Mouse (Mus musculus) lung, adult 2 months (tissue): Measurements from ENCODE around the gene Nsd2. TPM values are rescaled to one million over a fixed set of nuclear protein-coding genes. Genes with fewer than 3 reads are reported as not detected.
"Not testable (repeated sequence)": the region's sequence is repeated elsewhere in the genome, so short reads cannot be mapped to it uniquely, and the experiment has no call there.

Experiments
- DNase-seq: peaks from one replicate; pipeline ENCODE4 v3.0.0; 2022
- H3K4me1 ChIP-seq: fragments of 200-500 bp; 2 replicates; pipeline ENCODE4 v1.6.1; 2011; ENCODE audit warnings: low read length; ENCODE audit not compliant: control insufficient read depth, insufficient read depth
- H3K4me3 ChIP-seq: fragments of 200-500 bp; replicated peaks from 2 replicates; pipeline ENCODE3; 2011; ENCODE audit warnings: low read depth, mild to moderate bottlenecking, control low read depth, low read length; ENCODE audit errors: extremely low read depth
- CTCF ChIP-seq: fragments of 200-500 bp; IDR thresholded peaks from 2 replicates; pipeline ENCODE4 v1.5.1; 2011; ENCODE audit warnings: mild to moderate bottlenecking, low read length, control low read depth; ENCODE audit not compliant: insufficient read depth
- POLR2A ChIP-seq: fragments of 200-500 bp; IDR thresholded peaks from 2 replicates; pipeline ENCODE4 v1.6.1; 2011; ENCODE audit warnings: low read depth, mild to moderate bottlenecking, control low read depth, low read length, borderline replicate concordance; ENCODE audit errors: extremely low read depth
- WGBS: fragments of 180-500 bp; shearing (Covaris S2); methylation state at CpG from one replicate; pipeline ENCODE4 v1.1.7; 2018; 5-methylcytosine and 5-hydroxymethylcytosine counted together
- polyA plus RNA-seq: library from polyadenylated mRNA; depleted of rRNA; stranded (reverse); fragments of >200 nt; gene quantifications from 2 replicates; pipeline ENCODE4 v1.2.3, GENCODE M21; 2012; rRNA removed

Nsd2 gene
- polyA plus RNA-seq, 1 experiment = 7.6 TPM

GRCm38 (mm10) chr5:33922566-33922965, 102.0 kb downstream of the Nsd2 start:
- TF ChIP-seq CTCF (no peak), POLR2A (no peak)
- Histone ChIP-seq H3K4me1 (no peaks in the 10 kb centered on the region; the same call in 1 of the 2 replicates), H3K4me3 (no peak overlapping the region)
- no peak for DNase-seq
- 63% methylated on average over 2 of the region's 2 CpGs for WGBS

GRCm38 (mm10) chr5:33926170-33926569, 105.6 kb downstream of the Nsd2 start:
- TF ChIP-seq POLR2A (no peak), CTCF (no peak)

GRCm38 (mm10) chr5:33932413-33932812, 111.9 kb downstream of the Nsd2 start:
- 62% methylated on average over 2 of the region's 2 CpGs for WGBS
- DNase-seq = no peak
- no peak for TF ChIP-seq POLR2A
- Histone ChIP-seq H3K4me3 (no peak overlapping the region), H3K4me1 (peaks cover 5% of the 10 kb centered on the region)

More at GRCm38 (mm10) chr5:33926170-33926569, 105.6 kb downstream of the Nsd2 start:
- no peak for DNase-seq
- Histone ChIP-seq H3K4me3 (no peak overlapping the region), H3K4me1 (no peaks in the 10 kb centered on the region; the same call in 1 of the 2 replicates)

- 91% methylated on average over 2 of the region's 2 CpGs for WGBS
- Histone ChIP-seq H3K4me1 (peaks cover 5% of the 10 kb centered on the region), H3K4me3 (no peak overlapping the region)
- TF ChIP-seq CTCF = no peak
- no peak for TF ChIP-seq POLR2A
- no peak for DNase-seq
Measured at GRCm38 (mm10) chr5:33934081-33934480, 113.6 kb downstream of the Nsd2 start.

- no peak for TF ChIP-seq POLR2A
- no peak for TF ChIP-seq CTCF
- no peak for DNase-seq
- H3K4me3 ChIP-seq = no peak overlapping the region
- H3K4me1 ChIP-seq = peaks cover 5% of the 10 kb centered on the region
- WGBS = 67% methylated on average over 7 of the region's 7 CpGs
Measured at GRCm38 (mm10) chr5:33934877-33935276, 114.4 kb downstream of the Nsd2 start.

GRCm38 (mm10) chr5:33935700-33936111, 115.2 kb downstream of the Nsd2 start:
- H3K4me1 ChIP-seq = peaks cover 5% of the 10 kb centered on the region
- DNase-seq = no peak
- no peak for TF ChIP-seq POLR2A
- TF ChIP-seq CTCF = no peak
- H3K4me3 ChIP-seq = peak overlapping the region; percentile 95
- WGBS = 1% methylated on average over 39 of the region's 39 CpGs

GRCm38 (mm10) chr5:33936120-33936707, 115.7 kb downstream of the Nsd2 start, which contains the start of gene Nelfa:
Gene Nelfa (minus strand): TSS chr5:33936413.
- TF ChIP-seq POLR2A (peak; percentile 91), CTCF (no peak)
- DNase-seq = peak; percentile 97
- H3K4me1 ChIP-seq = peaks cover 5% of the 10 kb centered on the region
- peak within 1 kb of the TSS; percentile 98 for H3K4me3 ChIP-seq
- WGBS = under 1% methylated on average over 61 of the region's 61 CpGs

- DNase-seq = no peak
- TF ChIP-seq CTCF (no peak), POLR2A (no peak)
- H3K4me3 ChIP-seq = no peak overlapping the region
- 92% methylated on average over 2 of the region's 2 CpGs for WGBS
- H3K4me1 ChIP-seq = peaks cover 5% of the 10 kb centered on the region
Measured at GRCm38 (mm10) chr5:33937230-33937629, 116.7 kb downstream of the Nsd2 start.

- no peak for DNase-seq
- TF ChIP-seq CTCF (no peak), POLR2A (no peak)
- Histone ChIP-seq H3K4me1 (peaks cover 5% of the 10 kb centered on the region), H3K4me3 (no peak overlapping the region)
- WGBS = 77% methylated on average over 3 of the region's 3 CpGs
Measured at GRCm38 (mm10) chr5:33938448-33938847, 117.9 kb downstream of the Nsd2 start.

- not testable (repeated sequence) for DNase-seq, H3K4me1 ChIP-seq, H3K4me3 ChIP-seq
- WGBS = 84% methylated on average over 16 of the region's 16 CpGs
Measured at GRCm38 (mm10) chr5:33947035-33947434, 126.5 kb downstream of the Nsd2 start.

Other genes with a start within 250 kb of the Nsd2 start
- gene Fam53a, start 191.1 kb upstream of the Nsd2 start, polyA plus RNA-seq = 37.2 and 39.8 TPM in 2 replicates
- 0.52 and 0.73 TPM in 2 replicates for gene Gm9903, start 190.8 kb upstream of the Nsd2 start, polyA plus RNA-seq
- gene Slbp, start 168.2 kb upstream of the Nsd2 start, polyA plus RNA-seq = 20.4 and 21.3 TPM in 2 replicates
- 3.1 and 5.3 TPM in 2 replicates for gene Tacc3, start 162.6 kb upstream of the Nsd2 start, polyA plus RNA-seq
- gene Tmem129, start 162.3 kb upstream of the Nsd2 start, polyA plus RNA-seq = 41.5 and 46.1 TPM in 2 replicates
- 237 and 258 TPM in 2 replicates for gene Fgfr3, start 99.1 kb upstream of the Nsd2 start, polyA plus RNA-seq
- 41.8 and 47.5 TPM in 2 replicates for gene Letm1, start 37.9 kb upstream of the Nsd2 start, polyA plus RNA-seq
- 28.1 and 34.1 TPM in 2 replicates for gene Nelfa, start 115.7 kb downstream of the Nsd2 start, polyA plus RNA-seq
- gene Gm1673, start 162.7 kb downstream of the Nsd2 start, polyA plus RNA-seq = 21.2 and 28.6 TPM in 2 replicates
- 2.9 and 4.3 TPM in 2 replicates for gene Nat8l, start 175.3 kb downstream of the Nsd2 start, polyA plus RNA-seq